ENCODE assay signal across 14 mouse cellular contexts in the genomic region with DNA sequence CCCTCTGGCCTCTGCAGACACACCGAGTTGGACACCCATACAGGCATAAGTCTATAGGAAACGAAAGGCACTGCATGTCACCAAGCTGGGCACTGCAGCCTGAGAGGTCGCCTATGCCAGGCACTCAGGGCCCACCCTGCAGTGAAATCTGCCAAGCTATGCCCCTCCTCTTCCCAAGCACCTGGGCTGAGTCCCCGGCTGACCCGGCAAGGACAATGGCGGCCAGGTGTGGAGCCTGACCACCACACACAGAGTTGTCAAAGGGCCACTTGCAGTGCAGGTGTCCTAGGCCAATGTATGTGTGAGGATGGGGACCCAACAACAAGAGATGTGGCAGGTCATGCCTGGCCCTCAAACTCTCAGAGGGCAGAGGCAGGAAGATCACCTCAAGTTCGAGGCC. TPM values are rescaled to one million over a fixed set of nuclear protein-coding genes. Genes with fewer than 3 reads are reported as not detected.
DNase-seq lines count a peak whose midpoint lies in the region; ATAC-seq and TF ChIP-seq lines count a peak whose summit lies in the region.
"Had no signal": no experiment of that assay in that cellular context is flagged by ENCODE, and none has a peak within 500 bp of the region (broad histone marks: within the 10 kb centered on the region; RNA-seq: fewer than 3 reads in every experiment).

No protein-coding gene starts in this region.

- H3K36me3 ChIP-seq in heart, embryonic 13.5 days = no peaks in the 10 kb centered on the region
- H3K36me3 ChIP-seq in heart, embryonic 11.5 days (ENCODE audit: control insufficient read depth, insufficient read depth, low read length) = no peaks in the 10 kb centered on the region
- no peaks in the 10 kb centered on the region for H3K36me3 ChIP-seq in stomach, embryonic 15.5 days
- no peaks in the 10 kb centered on the region for H3K36me3 ChIP-seq in stomach, postnatal 0 days (ENCODE audit: control insufficient read depth, insufficient read depth, low read length)
- no peaks in the 10 kb centered on the region for H3K36me3 ChIP-seq in limb, embryonic 12.5 days
- no peaks in the 10 kb centered on the region for H3K36me3 ChIP-seq in neural tube, embryonic 15.5 days

- DNase-seq in stomach, postnatal 0 days (ENCODE audit: low spot score) = no peak
- DNase-seq in MN1 (ENCODE audit: low spot score) = no peak
- DNase-seq: adrenal gland, adult 8-10 months; heart, adult 2 months; kidney, postnatal 25 days; lung, adult 18-20 months had no signal

- H3K9ac ChIP-seq in heart, embryonic 13.5 days = 0 out of 2 replicates have a peak overlapping the region, but pooled peaks have one; percentile 28
- H3K9ac ChIP-seq in heart, embryonic 11.5 days (ENCODE audit: low read depth, low read length) = no peak overlapping the region
- no peak overlapping the region for H3K9ac ChIP-seq in stomach, embryonic 15.5 days
- H3K9ac ChIP-seq in stomach, postnatal 0 days (ENCODE audit: low read length) = no peak overlapping the region
- H3K9ac ChIP-seq in limb, embryonic 12.5 days (replicated peaks) = no peak overlapping the region
- H3K9ac ChIP-seq in neural tube, embryonic 15.5 days (replicated peaks) = no peak overlapping the region

- H3K9me3 ChIP-seq in heart, embryonic 13.5 days = no peaks in the 10 kb centered on the region
- H3K9me3 ChIP-seq in heart, embryonic 11.5 days (replicated peaks; ENCODE audit: control insufficient read depth, low read length) = no peaks in the 10 kb centered on the region
- no peaks in the 10 kb centered on the region for H3K9me3 ChIP-seq in stomach, embryonic 15.5 days
- H3K9me3 ChIP-seq in stomach, postnatal 0 days (ENCODE audit: control insufficient read depth, low read length) = no peaks in the 10 kb centered on the region
- H3K9me3 ChIP-seq in limb, embryonic 12.5 days = no peaks in the 10 kb centered on the region
- H3K9me3 ChIP-seq in neural tube, embryonic 15.5 days (replicated peaks) = no peaks in the 10 kb centered on the region

- 92% methylated on average over 7 of the region's 7 CpGs for WGBS in heart, embryonic 13.5 days
- WGBS in heart, embryonic 11.5 days (ENCODE audit: insufficient replicate concordance) = 84% methylated on average over 7 of the region's 7 CpGs
- WGBS in stomach, embryonic 15.5 days = 85% methylated on average over 7 of the region's 7 CpGs
- 90% methylated on average over 7 of the region's 7 CpGs for WGBS in stomach, postnatal 0 days
- WGBS in limb, embryonic 12.5 days = 90% methylated on average over 7 of the region's 7 CpGs
- WGBS in neural tube, embryonic 15.5 days = 92% methylated on average over 7 of the region's 7 CpGs

- no peak for ATAC-seq in heart, embryonic 13.5 days (ENCODE audit: extremely low read depth, insufficient number of reproducible peaks, low FRiP score, low TSS enrichment)
- no peak for ATAC-seq in heart, embryonic 11.5 days (replicated peaks; ENCODE audit: insufficient number of reproducible peaks, low FRiP score, low TSS enrichment)
- ATAC-seq in stomach, embryonic 15.5 days (ENCODE audit: insufficient read depth, low FRiP score, low read depth) = no peak
- ATAC-seq in stomach, postnatal 0 days (ENCODE audit: low FRiP score, low TSS enrichment) = no peak
- ATAC-seq in limb, embryonic 12.5 days (ENCODE audit: insufficient number of reproducible peaks, insufficient read depth, low FRiP score, low TSS enrichment, low read depth) = no peak
- no peak for ATAC-seq in neural tube, embryonic 15.5 days (ENCODE audit: low FRiP score)
- ATAC-seq in megakaryocyte progenitor cell, adult 5-6 weeks (replicated peaks; ENCODE audit: poor library complexity) = no peak

- H3K4me3 ChIP-seq in heart, embryonic 13.5 days = no peak overlapping the region
- no peak overlapping the region; the same call in 1 of the 2 replicates for H3K4me3 ChIP-seq in heart, embryonic 11.5 days (ENCODE audit: low read depth, low read length)
- no peak overlapping the region for H3K4me3 ChIP-seq in stomach, embryonic 15.5 days (replicated peaks)
- H3K4me3 ChIP-seq in stomach, postnatal 0 days (ENCODE audit: low read depth, low read length) = no peak overlapping the region
- no peak overlapping the region for H3K4me3 ChIP-seq in limb, embryonic 12.5 days (replicated peaks)
- no peak overlapping the region for H3K4me3 ChIP-seq in neural tube, embryonic 15.5 days (replicated peaks)

- H3K27ac ChIP-seq in heart, embryonic 13.5 days (replicated peaks) = no peak overlapping the region
- no peak overlapping the region for H3K27ac ChIP-seq in heart, embryonic 11.5 days (ENCODE audit: low read depth, low read length)
- no peak overlapping the region for H3K27ac ChIP-seq in stomach, embryonic 15.5 days
- H3K27ac ChIP-seq in stomach, postnatal 0 days (replicated peaks) = no peak overlapping the region
- H3K27ac ChIP-seq in limb, embryonic 12.5 days = no peak overlapping the region
- no peak overlapping the region for H3K27ac ChIP-seq in neural tube, embryonic 15.5 days (replicated peaks)
- H3K27ac ChIP-seq: heart, adult 2 months had no signal

- H3K4me2 ChIP-seq in heart, embryonic 13.5 days = peak overlapping the region; percentile 96; the same call in 1 of the 2 replicates
- H3K4me2 ChIP-seq in heart, embryonic 11.5 days = no peak overlapping the region
- peak overlapping the region; percentile 25 for H3K4me2 ChIP-seq in stomach, embryonic 15.5 days
- no peak overlapping the region for H3K4me2 ChIP-seq in stomach, postnatal 0 days (replicated peaks; ENCODE audit: low read depth)
- H3K4me2 ChIP-seq in limb, embryonic 12.5 days = peak overlapping the region; percentile 9; the same call in 1 of the 2 replicates
- H3K4me2 ChIP-seq in neural tube, embryonic 15.5 days = peak overlapping the region; percentile 82

- no peak for TF ChIP-seq EP300 in stomach, postnatal 0 days (optimal IDR thresholded peaks at IDR 0.05)

- peaks cover 52% of the 10 kb centered on the region for H3K4me1 ChIP-seq in heart, embryonic 13.5 days
- peaks cover 34% of the 10 kb centered on the region for H3K4me1 ChIP-seq in heart, embryonic 11.5 days (ENCODE audit: control insufficient read depth, insufficient read depth, low read length)
- H3K4me1 ChIP-seq in stomach, embryonic 15.5 days = peaks cover 37% of the 10 kb centered on the region
- peaks cover 9% of the 10 kb centered on the region for H3K4me1 ChIP-seq in stomach, postnatal 0 days (replicated peaks; ENCODE audit: control insufficient read depth, insufficient read depth)
- H3K4me1 ChIP-seq in limb, embryonic 12.5 days (replicated peaks) = peaks cover 27% of the 10 kb centered on the region
- peaks cover 50% of the 10 kb centered on the region for H3K4me1 ChIP-seq in neural tube, embryonic 15.5 days

- H3K27me3 ChIP-seq in heart, embryonic 13.5 days (replicated peaks) = no peaks in the 10 kb centered on the region
- no peaks in the 10 kb centered on the region for H3K27me3 ChIP-seq in heart, embryonic 11.5 days (ENCODE audit: control insufficient read depth, insufficient read depth, low read length)
- H3K27me3 ChIP-seq in stomach, embryonic 15.5 days (replicated peaks) = no peaks in the 10 kb centered on the region
- H3K27me3 ChIP-seq in stomach, postnatal 0 days (ENCODE audit: control insufficient read depth, insufficient read depth, low read length) = no peaks in the 10 kb centered on the region
- H3K27me3 ChIP-seq in limb, embryonic 12.5 days = no peaks in the 10 kb centered on the region
- H3K27me3 ChIP-seq in neural tube, embryonic 15.5 days (replicated peaks) = no peaks in the 10 kb centered on the region

- TF ChIP-seq CTCF in stomach, postnatal 0 days (IDR thresholded peaks at IDR 0.05; ENCODE audit: low read depth) = no peak

RNA-seq across cellular contexts. Expression of gene Rexo1, which starts 1.9 kb away (rescaled TPM):
- 15.9 and 17.7 TPM in 2 replicates for polyA plus RNA-seq in heart, embryonic 13.5 days (2015; fragmentation: Nextera tagmentation; extraction: Ambion mirVana)
- 18.0 and 18.1 TPM in 2 replicates for polyA plus RNA-seq in heart, embryonic 11.5 days (2014; fragmentation: Nextera tagmentation; extraction: Ambion mirVana)
- 23.2 and 23.3 TPM in 2 replicates for polyA plus RNA-seq in stomach, embryonic 15.5 days (2015; fragmentation: Nextera tagmentation; extraction: Ambion mirVana)
- 7.1 and 8.5 TPM in 2 replicates for polyA plus RNA-seq in stomach, postnatal 0 days (2015; fragmentation: Nextera tagmentation; extraction: Ambion mirVana)
- polyA plus RNA-seq in limb, embryonic 12.5 days (2016; fragmentation: Nextera tagmentation; extraction: Ambion mirVana) = 33.4 and 34.1 TPM in 2 replicates
- polyA plus RNA-seq in neural tube, embryonic 15.5 days (2015; fragmentation: Nextera tagmentation; extraction: Ambion mirVana) = 29.5 TPM in 2 replicates
- total RNA-seq in megakaryocyte progenitor cell, adult 5-6 weeks (2015) = 34.1 and 35.2 TPM in 2 replicates
- 17.1 and 19.2 TPM in 2 replicates for total RNA-seq in megakaryocyte progenitor cell, adult 5-6 weeks (2017)

RNA-seq across cellular contexts. Expression of gene Klf16, which starts 17.7 kb away (rescaled TPM):
- polyA plus RNA-seq in heart, embryonic 13.5 days (2015; fragmentation: Nextera tagmentation; extraction: Ambion mirVana) = 5.1 and 6.2 TPM in 2 replicates
- 4.9 and 5.5 TPM in 2 replicates for polyA plus RNA-seq in heart, embryonic 11.5 days (2014; fragmentation: Nextera tagmentation; extraction: Ambion mirVana)
- 9.3 and 10.3 TPM in 2 replicates for polyA plus RNA-seq in stomach, embryonic 15.5 days (2015; fragmentation: Nextera tagmentation; extraction: Ambion mirVana)
- 8.3 and 8.4 TPM in 2 replicates for polyA plus RNA-seq in stomach, postnatal 0 days (2015; fragmentation: Nextera tagmentation; extraction: Ambion mirVana)
- polyA plus RNA-seq in limb, embryonic 12.5 days (2016; fragmentation: Nextera tagmentation; extraction: Ambion mirVana) = 12.1 and 12.4 TPM in 2 replicates
- polyA plus RNA-seq in neural tube, embryonic 15.5 days (2015; fragmentation: Nextera tagmentation; extraction: Ambion mirVana) = 6.5 TPM in 2 replicates
- total RNA-seq in megakaryocyte progenitor cell, adult 5-6 weeks (2015) = 5.3 and 5.4 TPM in 2 replicates
- 4.3 and 6.0 TPM in 2 replicates for total RNA-seq in megakaryocyte progenitor cell, adult 5-6 weeks (2017)

RNA-seq across cellular contexts. Expression of gene Atp8b3, which starts 20.5 kb away (rescaled TPM):
- 0.11 and 0.13 TPM in 2 replicates for polyA plus RNA-seq in heart, embryonic 13.5 days (2015; fragmentation: Nextera tagmentation; extraction: Ambion mirVana)
- 0.09 TPM in 1 of 2 replicates, not detected in the other for polyA plus RNA-seq in heart, embryonic 11.5 days (2014; fragmentation: Nextera tagmentation; extraction: Ambion mirVana)
- 0.19 and 0.32 TPM in 2 replicates for polyA plus RNA-seq in stomach, embryonic 15.5 days (2015; fragmentation: Nextera tagmentation; extraction: Ambion mirVana)
- 0.02 and 0.10 TPM in 2 replicates for polyA plus RNA-seq in stomach, postnatal 0 days (2015; fragmentation: Nextera tagmentation; extraction: Ambion mirVana)
- polyA plus RNA-seq in limb, embryonic 12.5 days (2016; fragmentation: Nextera tagmentation; extraction: Ambion mirVana) = 0.29 and 0.50 TPM in 2 replicates
- 1.4 and 1.5 TPM in 2 replicates for polyA plus RNA-seq in neural tube, embryonic 15.5 days (2015; fragmentation: Nextera tagmentation; extraction: Ambion mirVana)
- not detected in 2 replicates for total RNA-seq in megakaryocyte progenitor cell, adult 5-6 weeks (2015)
- not detected in 2 replicates for total RNA-seq in megakaryocyte progenitor cell, adult 5-6 weeks (2017)
- total RNA-seq: heart, adult 2 months; megakaryocyte-erythroid progenitor cell, adult 5-6 weeks had no signal
- polyA plus RNA-seq: thymus, postnatal 0 days had no signal

RNA-seq across cellular contexts. Expression of gene Abhd17a, which starts 30.7 kb away (rescaled TPM):
- 81.7 and 85.1 TPM in 2 replicates for polyA plus RNA-seq in heart, embryonic 13.5 days (2015; fragmentation: Nextera tagmentation; extraction: Ambion mirVana)
- polyA plus RNA-seq in heart, embryonic 11.5 days (2014; fragmentation: Nextera tagmentation; extraction: Ambion mirVana) = 94.3 and 100 TPM in 2 replicates
- 102 and 103 TPM in 2 replicates for polyA plus RNA-seq in stomach, embryonic 15.5 days (2015; fragmentation: Nextera tagmentation; extraction: Ambion mirVana)
- 92.5 and 103 TPM in 2 replicates for polyA plus RNA-seq in stomach, postnatal 0 days (2015; fragmentation: Nextera tagmentation; extraction: Ambion mirVana)
- 108 and 110 TPM in 2 replicates for polyA plus RNA-seq in limb, embryonic 12.5 days (2016; fragmentation: Nextera tagmentation; extraction: Ambion mirVana)
- polyA plus RNA-seq in neural tube, embryonic 15.5 days (2015; fragmentation: Nextera tagmentation; extraction: Ambion mirVana) = 148 and 152 TPM in 2 replicates
- 59.7 and 79.8 TPM in 2 replicates for total RNA-seq in megakaryocyte progenitor cell, adult 5-6 weeks (2015)
- total RNA-seq in megakaryocyte progenitor cell, adult 5-6 weeks (2017) = 20.5 and 29.4 TPM in 2 replicates

RNA-seq across cellular contexts. Expression of gene Scamp4, which starts 43.2 kb away (rescaled TPM):
- polyA plus RNA-seq in heart, embryonic 13.5 days (2015; fragmentation: Nextera tagmentation; extraction: Ambion mirVana) = 65.9 and 70.4 TPM in 2 replicates
- 76.9 and 78.1 TPM in 2 replicates for polyA plus RNA-seq in heart, embryonic 11.5 days (2014; fragmentation: Nextera tagmentation; extraction: Ambion mirVana)
- polyA plus RNA-seq in stomach, embryonic 15.5 days (2015; fragmentation: Nextera tagmentation; extraction: Ambion mirVana) = 86.1 and 93.0 TPM in 2 replicates
- polyA plus RNA-seq in stomach, postnatal 0 days (2015; fragmentation: Nextera tagmentation; extraction: Ambion mirVana) = 67.8 and 77.3 TPM in 2 replicates
- polyA plus RNA-seq in limb, embryonic 12.5 days (2016; fragmentation: Nextera tagmentation; extraction: Ambion mirVana) = 62.1 and 66.0 TPM in 2 replicates
- 68.2 and 79.8 TPM in 2 replicates for polyA plus RNA-seq in neural tube, embryonic 15.5 days (2015; fragmentation: Nextera tagmentation; extraction: Ambion mirVana)
- 25.9 and 27.2 TPM in 2 replicates for total RNA-seq in megakaryocyte progenitor cell, adult 5-6 weeks (2015)
- 11.2 and 15.9 TPM in 2 replicates for total RNA-seq in megakaryocyte progenitor cell, adult 5-6 weeks (2017)

Comparison
In these comparisons a context has a peak if more than half of its experiments do, and no peak if none do; other contexts are left out.
1. H3K4me2 ChIP-seq: peak in heart, embryonic 13.5 days (single experiment), stomach, embryonic 15.5 days (single experiment), limb, embryonic 12.5 days (single experiment) and neural tube, embryonic 15.5 days (single experiment); none in heart, embryonic 11.5 days (single experiment) and stomach, postnatal 0 days (single experiment).